Mouse (Mus musculus) liver, embryonic 13.5 days (tissue): Measurements from ENCODE around the gene Msh5. TPM values are rescaled to one million over a fixed set of nuclear protein-coding genes. Genes with fewer than 3 reads are reported as not detected.
"Not testable (repeated sequence)": the region's sequence is repeated elsewhere in the genome, so short reads cannot be mapped to it uniquely, and the experiment has no call there.

Experiments
- ATAC-seq: fragments of 200-750 bp; cut with Nextera tagmentation; 2 replicates; pipeline ENCODE4 v1.8.0; 2017; ENCODE audit warnings: low read depth, mild to moderate bottlenecking, moderate number of reproducible peaks, moderate library complexity
- DNase-seq: peaks from one replicate; pipeline ENCODE4 v3.0.0; 2022
- H3K27ac ChIP-seq: fragments of 300-500 bp; sonication (generic); 2 replicates; pipeline ENCODE4 v1.5.1; 2015; ENCODE audit warnings: moderate library complexity, mild to moderate bottlenecking, inconsistent platforms
- H3K27me3 ChIP-seq: fragments of 300-500 bp; sonication (generic); 2 replicates; pipeline ENCODE4 v1.6.1; 2015; ENCODE audit warnings: mild to moderate bottlenecking, inconsistent platforms
- H3K36me3 ChIP-seq: fragments of 300-500 bp; sonication (generic); 2 replicates; pipeline ENCODE4 v1.6.1; 2015; ENCODE audit warnings: mild to moderate bottlenecking, inconsistent platforms
- H3K4me1 ChIP-seq: fragments of 300-500 bp; sonication (generic); replicated peaks from 2 replicates; pipeline ENCODE4 v1.6.1; 2015; ENCODE audit warnings: inconsistent platforms
- H3K4me2 ChIP-seq: fragments of 300-500 bp; sonication (generic); 2 replicates; pipeline ENCODE4 v1.6.1; 2015; ENCODE audit warnings: inconsistent platforms, mild to moderate bottlenecking, moderate library complexity
- H3K4me3 ChIP-seq: fragments of 300-500 bp; sonication (generic); replicated peaks from 2 replicates; pipeline ENCODE4 v1.5.1; 2015; ENCODE audit warnings: mild to moderate bottlenecking, inconsistent platforms
- H3K9ac ChIP-seq: fragments of 300-500 bp; sonication (generic); 2 replicates; pipeline ENCODE4 v1.6.1; 2015; ENCODE audit warnings: mild to moderate bottlenecking, inconsistent platforms
- H3K9me3 ChIP-seq: fragments of 300-500 bp; sonication (generic); replicated peaks from 2 replicates; pipeline ENCODE4 v1.6.1; 2016; ENCODE audit warnings: inconsistent platforms
- WGBS: fragments of 180-500 bp; shearing (Covaris S2); methylation state at CpG from one replicate; pipeline ENCODE4 v1.1.7; 2015; ENCODE audit not compliant: insufficient replicate concordance; 5-methylcytosine and 5-hydroxymethylcytosine counted together
- polyA plus RNA-seq: library from polyadenylated mRNA; unstranded; fragments of >200 nt; fragmentation: Nextera tagmentation; extraction: Ambion mirVana; gene quantifications from 2 replicates; pipeline ENCODE4 v1.2.1, GENCODE M21; 2015

Msh5 gene
- polyA plus RNA-seq, 1 experiment from 2014 or later = 3.4 TPM

GRCm38 (mm10) chr17:35045807-35046680 lies 501 bp downstream of the Msh5 start:
- ATAC-seq = no peak
- no peaks in the 10 kb centered on the region for H3K9me3 ChIP-seq
- no peak for DNase-seq
- peak overlapping the region; percentile 75 for H3K4me3 ChIP-seq
- H3K36me3 ChIP-seq = no peaks in the 10 kb centered on the region
- peak overlapping the region; percentile 97 for H3K27ac ChIP-seq
- peaks cover 82% of the 10 kb centered on the region for H3K4me1 ChIP-seq
- peak overlapping the region; percentile 100 for H3K4me2 ChIP-seq
- H3K27me3 ChIP-seq = no peaks in the 10 kb centered on the region
- 3% methylated on average over 48 of the region's 48 CpGs for WGBS
- peak overlapping the region; percentile 95 for H3K9ac ChIP-seq

GRCm38 (mm10) chr17:35044904-35045806 lies 1.4 kb downstream of the Msh5 start:
- Histone ChIP-seq H3K4me1 (peaks cover 83% of the 10 kb centered on the region), H3K4me2 (peak overlapping the region; percentile 100), H3K9ac (peak overlapping the region; percentile 95), H3K27ac (peak overlapping the region; percentile 97), H3K27me3 (no peaks in the 10 kb centered on the region), H3K36me3 (no peaks in the 10 kb centered on the region), H3K4me3 (peak overlapping the region; percentile 75), H3K9me3 (no peaks in the 10 kb centered on the region)
- WGBS = 19% methylated on average over 7 of the region's 7 CpGs
- ATAC-seq (peak; percentile 55), DNase-seq (peak; percentile 63)

GRCm38 (mm10) chr17:35043794-35044193 lies 2.8 kb downstream of the Msh5 start:
- no peak for DNase-seq
- Histone ChIP-seq H3K9ac (peak overlapping the region; percentile 0; the same call in 1 of the 2 replicates), H3K36me3 (no peaks in the 10 kb centered on the region), H3K4me2 (no peak overlapping the region), H3K4me1 (peaks cover 80% of the 10 kb centered on the region), H3K9me3 (no peaks in the 10 kb centered on the region), H3K27me3 (no peaks in the 10 kb centered on the region), H3K4me3 (no peak overlapping the region), H3K27ac (peak overlapping the region; percentile 97)
- no peak for ATAC-seq
- WGBS = 68% methylated on average over 4 of the region's 4 CpGs

- no peak overlapping the region for H3K9ac ChIP-seq
- H3K36me3 ChIP-seq = no peaks in the 10 kb centered on the region
- H3K4me1 ChIP-seq = peaks cover 45% of the 10 kb centered on the region
- ATAC-seq (no peak), DNase-seq (no peak)
- H3K27me3 ChIP-seq = no peaks in the 10 kb centered on the region
- no peak overlapping the region for H3K4me3 ChIP-seq
- H3K9me3 ChIP-seq = no peaks in the 10 kb centered on the region
- H3K4me2 ChIP-seq = no peak overlapping the region
- 80% methylated on average over 11 of the region's 11 CpGs for WGBS
- no peak overlapping the region for H3K27ac ChIP-seq
Measured at GRCm38 (mm10) chr17:35039121-35039873, 7.2 kb downstream of the Msh5 start.

GRCm38 (mm10) chr17:35034896-35035295 lies 11.6 kb downstream of the Msh5 start:
- Histone ChIP-seq H3K4me2 (no peak overlapping the region), H3K36me3 (no peaks in the 10 kb centered on the region), H3K27me3 (no peaks in the 10 kb centered on the region), H3K4me1 (peaks cover 42% of the 10 kb centered on the region), H3K9ac (no peak overlapping the region; the same call in 1 of the 2 replicates), H3K4me3 (no peak overlapping the region), H3K27ac (no peak overlapping the region; the same call in 1 of the 2 replicates), H3K9me3 (no peaks in the 10 kb centered on the region)
- no peak for ATAC-seq
- DNase-seq = no peak
- WGBS = 62% methylated on average over 6 of the region's 6 CpGs

- H3K4me1 ChIP-seq = peaks cover 45% of the 10 kb centered on the region
- DNase-seq, H3K27me3 ChIP-seq, H3K4me3 ChIP-seq, H3K4me2 ChIP-seq, ATAC-seq, H3K36me3 ChIP-seq, H3K9me3 ChIP-seq, H3K9ac ChIP-seq, H3K27ac ChIP-seq: not testable (repeated sequence)
- 62% methylated on average over 1 of the region's 1 CpGs for WGBS
Measured at GRCm38 (mm10) chr17:35033703-35034102, 12.8 kb downstream of the Msh5 start.

- Histone ChIP-seq H3K27me3 (no peaks in the 10 kb centered on the region), H3K27ac (no peak overlapping the region), H3K4me3 (no peak overlapping the region), H3K9me3 (no peaks in the 10 kb centered on the region), H3K4me1 (peaks cover 58% of the 10 kb centered on the region), H3K9ac (no peak overlapping the region), H3K36me3 (no peaks in the 10 kb centered on the region), H3K4me2 (no peak overlapping the region)
- no peak for ATAC-seq
- DNase-seq = no peak
- 63% methylated on average over 8 of the region's 8 CpGs for WGBS
Measured at GRCm38 (mm10) chr17:35032323-35032870, 14.1 kb downstream of the Msh5 start.

GRCm38 (mm10) chr17:35031880-35032279 lies 14.7 kb downstream of the Msh5 start:
- no peak overlapping the region for H3K4me2 ChIP-seq
- H3K27ac ChIP-seq = no peak overlapping the region
- no peak overlapping the region for H3K9ac ChIP-seq
- WGBS = 54% methylated on average over 7 of the region's 7 CpGs
- no peaks in the 10 kb centered on the region for H3K27me3 ChIP-seq
- no peaks in the 10 kb centered on the region for H3K36me3 ChIP-seq
- no peak overlapping the region for H3K4me3 ChIP-seq
- H3K9me3 ChIP-seq = no peaks in the 10 kb centered on the region
- no peak for DNase-seq
- ATAC-seq = no peak
- peaks cover 61% of the 10 kb centered on the region for H3K4me1 ChIP-seq

- H3K27me3 ChIP-seq = no peaks in the 10 kb centered on the region
- no peaks in the 10 kb centered on the region for H3K36me3 ChIP-seq
- H3K9ac ChIP-seq = no peak overlapping the region
- H3K27ac ChIP-seq = no peak overlapping the region
- no peak for ATAC-seq
- H3K9me3 ChIP-seq = no peaks in the 10 kb centered on the region
- WGBS = 82% methylated on average over 11 of the region's 11 CpGs
- no peak overlapping the region for H3K4me2 ChIP-seq
- peaks cover 62% of the 10 kb centered on the region for H3K4me1 ChIP-seq
- no peak for DNase-seq
- H3K4me3 ChIP-seq = no peak overlapping the region
Measured at GRCm38 (mm10) chr17:35031272-35031671, 15.3 kb downstream of the Msh5 start.

GRCm38 (mm10) chr17:35029691-35030532 lies 16.6 kb downstream of the Msh5 start:
- Histone ChIP-seq H3K4me3 (no peak overlapping the region), H3K9me3 (no peaks in the 10 kb centered on the region), H3K27me3 (no peaks in the 10 kb centered on the region), H3K27ac (no peak overlapping the region), H3K9ac (no peak overlapping the region), H3K4me2 (0 out of 2 replicates have a peak overlapping the region, but pooled peaks have one; percentile 1), H3K36me3 (no peaks in the 10 kb centered on the region), H3K4me1 (peaks cover 73% of the 10 kb centered on the region)
- WGBS = 44% methylated on average over 19 of the region's 19 CpGs
- ATAC-seq (no peak), DNase-seq (no peak)
